Mouse (Mus musculus): ENCODE data around the gene H2-Q6. TPM values are rescaled to one million over a fixed set of nuclear protein-coding genes. Genes with fewer than 3 reads are reported as not detected.
"Not testable (repeated sequence)": the region's sequence is repeated elsewhere in the genome, so short reads cannot be mapped to it uniquely, and the experiment has no call there.

Gene H2-Q6
- total RNA-seq, 2 experiments from 2014 or later: 5.0 to 33.9 TPM

DNA sequence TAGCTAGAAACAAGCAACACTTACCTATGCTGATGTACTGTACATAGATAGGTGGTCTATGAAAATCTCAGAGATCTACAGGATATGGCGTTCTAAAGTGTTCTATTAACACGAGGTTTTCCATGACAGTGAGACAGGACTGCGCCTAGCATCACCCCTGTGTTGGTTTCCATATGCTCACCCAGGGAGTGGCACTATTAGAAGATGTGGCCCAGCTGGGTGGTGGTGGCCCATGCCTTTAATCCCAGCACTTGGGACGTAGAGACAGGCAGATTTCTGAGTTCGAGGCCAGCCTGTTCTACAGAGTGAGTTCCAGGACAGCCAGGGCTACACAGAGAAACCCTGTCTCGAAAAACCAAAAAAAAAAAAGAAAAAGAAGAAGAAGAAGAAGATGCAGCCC is 6.0 kb downstream of the H2-Q6 start:
- not testable (repeated sequence) for DNase-seq (ENCODE audit: low spot score in 2 of 2)

DNA sequence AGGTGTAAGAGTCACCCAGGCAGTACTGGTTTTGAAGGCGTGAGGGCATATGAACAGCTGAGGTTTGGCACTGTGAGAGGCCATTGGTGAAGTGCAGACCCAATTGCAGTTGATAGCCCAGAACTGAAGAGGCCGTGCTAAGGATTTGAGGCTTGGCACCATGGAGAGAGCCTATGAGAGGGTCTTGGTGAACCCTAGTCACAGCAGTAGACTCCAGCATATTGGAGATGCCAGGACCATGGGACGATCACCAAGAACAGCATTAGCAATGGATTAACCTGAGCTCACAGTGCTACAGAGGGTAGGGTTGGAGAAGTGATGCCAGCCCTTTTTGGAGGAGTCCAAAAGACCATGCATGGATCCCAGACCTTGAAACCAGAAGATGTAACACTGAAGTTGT is 7.5 kb downstream of the H2-Q6 start:
- DNase-seq (ENCODE audit: low spot score in 2 of 2): not testable (repeated sequence)

DNA sequence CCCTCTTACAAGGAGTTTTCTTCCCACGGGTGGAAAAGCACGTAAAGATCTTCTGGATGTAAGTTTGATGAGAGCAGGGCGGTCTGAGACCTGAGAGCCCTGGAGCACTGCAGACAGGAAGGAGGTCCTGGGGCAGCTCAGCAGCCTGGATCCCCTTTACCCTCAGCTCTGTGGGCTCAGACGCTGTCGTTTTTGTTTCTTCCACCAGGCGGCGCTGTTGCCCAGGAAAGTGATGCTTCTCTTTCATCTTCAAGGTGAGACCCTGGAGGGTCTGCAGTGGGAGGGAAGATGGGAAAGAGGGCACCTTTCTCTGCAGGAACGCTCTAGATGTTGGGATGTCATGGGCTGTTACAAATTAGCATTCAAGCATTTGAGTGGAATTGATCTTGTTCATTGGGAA is 10.2 kb downstream of the H2-Q6 start:
- not testable (repeated sequence) for DNase-seq (ENCODE audit: low spot score in 2 of 2)

DNA sequence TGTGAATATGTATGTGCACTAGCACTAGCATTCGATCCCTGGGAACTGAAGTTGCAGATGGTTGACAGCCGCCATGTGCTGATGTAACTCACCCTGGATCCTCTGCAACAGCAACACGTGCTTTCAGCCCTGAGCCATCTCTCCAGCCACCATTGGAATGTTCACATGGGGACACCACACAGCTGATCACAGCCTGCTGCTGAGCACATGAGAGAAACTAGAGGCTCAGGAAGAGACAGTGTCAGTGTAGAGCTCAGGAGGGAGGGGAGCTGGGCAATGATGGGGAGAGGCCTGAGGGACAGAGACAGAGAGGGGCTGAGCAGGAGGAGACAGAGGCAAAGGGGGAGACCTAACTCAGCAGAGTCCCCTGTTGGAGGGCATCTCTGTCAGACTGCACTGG is 10.9 kb downstream of the H2-Q6 start:
- not testable (repeated sequence) for DNase-seq (ENCODE audit: low spot score in 2 of 2)

DNA sequence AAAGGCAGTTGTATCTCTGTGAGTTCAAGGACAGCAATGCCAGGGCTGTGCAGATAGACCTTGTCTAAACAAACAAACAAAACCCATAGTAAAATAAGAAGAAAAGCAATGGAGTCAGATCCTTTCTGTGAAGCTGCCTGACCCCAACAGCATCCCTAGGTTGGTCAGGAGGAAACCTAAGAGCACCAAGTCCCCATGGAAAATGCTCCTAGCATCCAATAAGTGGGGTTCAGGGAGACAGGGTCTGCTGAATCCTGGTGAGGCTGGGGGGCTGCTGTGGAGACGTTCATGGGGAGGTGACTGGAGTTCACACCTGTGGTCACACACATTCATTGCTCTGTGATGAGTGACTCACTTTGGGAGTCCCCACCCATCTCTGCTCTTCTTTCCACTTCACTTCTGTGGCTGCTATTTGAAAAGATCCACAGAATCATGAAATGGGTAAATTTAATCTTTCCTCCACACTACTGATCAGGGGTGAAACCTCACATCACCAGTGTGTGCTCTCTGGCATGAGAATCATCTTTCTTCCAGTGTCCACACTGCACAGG is 12.8 kb downstream of the H2-Q6 start:
- DNase-seq (ENCODE audit: low spot score in 2 of 2): peak in 1 of 2 experiments; percentile 3

DNA sequence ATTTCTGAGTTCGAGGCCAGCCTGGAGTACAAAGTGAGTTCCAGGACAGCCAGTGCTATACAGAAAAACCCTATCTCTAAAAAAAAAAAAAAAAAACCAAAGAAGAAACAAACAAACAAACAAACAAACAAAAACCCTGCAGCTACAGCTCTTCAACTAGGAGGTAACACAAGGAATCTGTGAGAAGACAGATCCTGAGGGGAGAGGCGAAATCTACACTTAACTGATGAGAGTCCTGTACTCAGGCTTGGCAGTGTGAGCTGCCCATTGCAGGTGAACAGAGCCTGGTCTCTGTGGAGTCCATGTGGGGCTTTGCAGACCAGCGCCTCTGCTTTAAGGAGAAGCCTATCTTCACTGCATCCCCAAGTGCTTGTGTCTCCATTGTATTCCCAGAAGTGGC is 13.7 kb downstream of the H2-Q6 start:
- DNase-seq (ENCODE audit: low spot score in 2 of 2): peak in 1 of 2 experiments; percentile 9

DNA sequence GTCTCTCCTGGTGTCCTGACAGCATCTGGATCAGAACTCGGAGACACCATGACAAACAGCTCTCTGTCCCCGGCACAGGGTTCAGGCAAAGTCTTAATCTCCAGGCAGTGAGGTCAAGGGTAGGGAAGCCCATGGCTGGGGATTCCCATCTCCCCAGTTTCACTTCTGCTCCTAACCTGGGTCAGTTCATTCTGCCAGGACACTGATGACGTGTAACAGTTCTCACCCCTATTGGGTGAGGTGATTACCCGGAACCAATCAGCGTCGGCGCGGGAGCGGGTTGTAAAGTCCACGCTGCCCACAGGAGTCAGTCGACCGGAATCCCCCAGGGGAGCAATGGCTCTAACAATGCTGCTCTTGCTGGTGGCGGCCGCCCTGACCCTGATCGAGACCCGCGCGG is 14.2 kb downstream of the H2-Q6 start, which contains the start of gene H2-Q7:
TSS of gene H2-Q7 (plus strand) at position 271 of the 400 bp plus-strand sequence.
- DNase-seq (ENCODE audit: low spot score in 2 of 2): peak; percentile 79 to 81

DNA sequence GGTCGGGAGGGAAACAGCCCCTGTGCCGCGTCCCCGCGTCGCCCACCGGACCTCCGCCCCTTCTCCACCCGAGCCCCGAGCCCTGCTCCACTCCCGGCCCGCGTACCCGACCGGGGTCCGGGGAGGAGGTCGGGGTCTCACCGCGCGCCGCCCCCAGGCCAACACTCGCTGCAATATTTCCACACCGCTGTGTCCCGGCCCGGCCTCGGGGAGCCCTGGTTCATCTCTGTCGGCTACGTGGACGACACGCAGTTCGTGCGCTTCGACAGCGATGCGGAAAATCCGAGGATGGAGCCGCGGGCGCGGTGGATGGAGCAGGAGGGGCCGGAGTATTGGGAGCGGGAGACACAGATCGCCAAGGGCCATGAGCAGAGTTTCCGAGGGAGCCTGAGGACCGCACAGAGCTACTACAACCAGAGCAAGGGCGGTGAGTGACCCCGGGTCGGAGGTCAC is 14.7 kb downstream of the H2-Q6 start:
- DNase-seq (ENCODE audit: low spot score in 2 of 2): peak in 1 of 2 experiments; percentile 47

DNA sequence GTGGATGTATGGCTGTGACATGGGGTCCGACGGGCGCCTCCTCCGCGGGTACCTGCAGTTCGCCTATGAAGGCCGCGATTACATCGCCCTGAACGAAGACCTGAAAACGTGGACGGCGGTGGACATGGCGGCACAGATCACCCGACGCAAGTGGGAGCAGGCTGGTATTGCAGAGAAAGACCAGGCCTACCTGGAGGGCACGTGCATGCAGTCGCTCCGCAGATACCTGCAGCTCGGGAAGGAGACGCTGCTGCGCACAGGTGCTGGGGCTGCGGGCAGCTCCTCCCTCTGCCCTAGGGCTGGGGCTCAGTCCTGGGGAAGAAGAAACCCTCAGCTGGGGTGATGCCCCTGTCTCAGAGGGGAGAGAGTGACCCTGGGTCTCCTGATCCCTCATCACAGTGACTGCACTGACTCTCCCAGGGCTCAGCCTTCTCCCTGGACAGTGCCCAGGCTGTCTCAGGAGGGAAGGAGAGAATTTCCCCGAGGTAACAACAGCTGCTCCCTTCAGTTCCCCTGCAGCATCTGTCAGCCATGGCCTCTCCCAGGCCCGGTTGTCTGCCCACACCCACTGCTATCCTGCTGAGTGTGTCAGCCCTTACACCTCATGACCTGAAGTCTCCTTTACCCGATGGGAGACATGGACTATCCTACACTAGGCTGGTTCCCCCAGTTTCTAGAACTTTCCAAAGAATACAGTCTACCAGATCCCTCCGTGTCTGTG is 15.4 kb downstream of the H2-Q6 start:
- peak in 1 of 2 experiments; percentile 17 for DNase-seq (ENCODE audit: low spot score in 2 of 2)

DNA sequence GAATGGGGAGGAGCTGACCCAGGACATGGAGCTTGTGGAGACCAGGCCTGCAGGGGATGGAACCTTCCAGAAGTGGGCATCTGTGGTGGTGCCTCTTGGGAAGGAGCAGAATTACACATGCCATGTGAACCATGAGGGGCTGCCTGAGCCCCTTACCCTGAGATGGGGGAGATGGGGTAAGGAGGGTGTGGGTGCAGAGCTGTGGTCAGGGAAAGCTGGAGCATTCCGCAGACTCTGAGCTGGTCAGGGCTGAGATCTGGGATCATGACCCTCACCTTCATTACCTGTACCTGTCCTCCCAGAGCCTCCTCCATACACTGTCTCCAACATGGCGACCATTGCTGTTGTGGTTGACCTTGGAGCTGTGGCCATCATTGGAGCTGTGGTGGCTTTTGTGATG is 17.7 kb downstream of the H2-Q6 start:
- not testable (repeated sequence) for DNase-seq (ENCODE audit: low spot score in 2 of 2)

DNA sequence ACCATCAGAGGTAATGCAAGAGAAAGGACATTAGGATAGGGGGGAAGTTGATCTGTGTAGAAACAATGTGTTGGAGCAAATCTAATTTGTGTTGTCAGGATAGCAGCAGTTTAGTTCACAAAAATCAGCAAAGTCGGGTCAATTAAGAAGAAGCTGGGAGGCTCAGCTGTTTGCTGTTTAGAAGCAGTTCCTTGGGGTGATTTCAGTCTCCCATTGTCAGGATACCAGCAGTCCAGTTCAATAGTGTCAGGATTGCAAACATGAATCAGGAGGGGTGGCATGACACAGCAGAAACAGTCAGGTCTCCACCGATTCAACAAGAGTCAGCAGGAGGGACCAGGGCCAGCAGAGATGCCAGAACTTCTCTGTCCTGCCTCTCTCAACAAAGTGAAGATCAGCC is 19.9 kb downstream of the H2-Q6 start:
- DNase-seq (ENCODE audit: low spot score in 2 of 2): not testable (repeated sequence)

DNA sequence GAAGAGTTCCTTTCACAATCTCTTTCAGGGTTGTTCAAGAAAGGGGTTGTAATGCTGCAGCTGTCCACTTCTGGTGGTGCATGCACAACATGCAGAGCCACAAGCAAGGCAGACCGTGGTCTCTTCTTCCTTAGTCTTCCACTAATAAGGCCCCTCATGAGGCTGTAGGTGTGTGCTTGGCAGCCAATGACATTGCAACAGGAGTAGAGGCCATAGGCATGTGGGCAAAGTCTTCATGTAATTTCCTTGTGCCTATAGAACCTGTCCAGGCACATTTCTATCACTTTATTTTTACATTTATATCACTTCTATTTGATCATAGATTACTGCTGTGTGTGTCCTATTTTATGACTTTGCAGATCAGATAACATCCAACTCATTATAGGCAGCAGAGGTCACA is 33.6 kb downstream of the H2-Q6 start:
- DNase-seq (ENCODE audit: low spot score in 2 of 2): not testable (repeated sequence)

DNA sequence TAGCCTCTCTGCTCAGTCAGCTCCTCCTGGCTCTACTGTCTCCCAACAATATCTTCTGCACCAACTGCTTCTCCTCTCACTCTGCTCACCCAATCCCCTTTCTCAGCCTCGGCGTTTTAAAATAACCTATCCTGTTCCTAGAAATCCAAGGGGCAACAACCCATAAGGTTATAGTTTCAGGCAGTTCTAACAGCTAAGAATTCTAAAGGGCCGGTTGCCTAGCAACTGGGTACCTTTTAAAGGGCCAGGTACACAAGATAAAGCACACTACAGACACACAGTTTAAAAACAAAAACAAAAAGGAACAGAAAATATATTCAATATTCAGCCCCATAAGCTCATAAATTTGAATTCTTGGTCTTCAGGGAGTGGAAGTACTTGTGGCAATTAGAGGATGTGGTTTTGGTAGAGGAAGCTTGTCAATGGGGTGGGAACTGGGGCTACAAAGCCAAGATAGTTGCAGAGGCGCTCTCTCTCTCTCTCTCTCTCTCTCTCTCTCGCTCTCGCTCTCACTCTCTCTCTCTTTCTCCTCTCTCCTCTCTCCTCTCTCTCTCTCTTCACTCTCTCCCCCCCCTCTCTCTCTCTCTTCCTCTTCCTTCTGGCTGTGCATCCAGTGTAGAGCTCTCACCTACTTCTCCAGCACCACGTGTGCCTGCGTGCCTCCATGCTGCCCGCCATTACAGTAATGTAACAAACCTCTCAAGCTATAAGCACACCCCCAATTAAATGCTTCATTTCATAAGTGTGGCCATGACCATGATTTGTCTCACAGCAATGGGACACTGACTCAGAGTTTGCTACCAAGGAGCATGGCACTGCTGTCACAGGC is 36.1 kb downstream of the H2-Q6 start:
- not testable (repeated sequence) for DNase-seq (ENCODE audit: low spot score in 2 of 2)

DNA sequence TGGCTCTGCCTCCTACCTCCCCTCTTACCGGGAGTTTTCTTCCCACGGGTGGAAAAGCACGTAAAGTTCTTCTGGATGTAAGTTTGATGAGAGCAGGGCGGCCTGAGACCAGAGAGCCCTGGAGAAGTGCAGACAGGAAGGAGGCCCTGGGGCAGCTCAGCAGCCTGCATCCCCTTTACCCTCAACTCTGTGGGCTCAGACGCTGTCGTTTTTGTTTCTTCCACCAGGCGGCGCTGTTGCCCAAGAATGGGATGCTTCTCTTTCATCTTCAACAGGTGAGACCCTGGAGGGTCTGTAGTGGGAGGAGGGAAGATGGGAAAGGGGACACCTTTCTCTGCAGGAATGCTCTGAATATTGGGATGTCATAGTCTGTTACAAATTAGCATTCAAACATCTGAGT is 41.0 kb downstream of the H2-Q6 start:
- not testable (repeated sequence) for DNase-seq (ENCODE audit: low spot score in 2 of 2)

DNA sequence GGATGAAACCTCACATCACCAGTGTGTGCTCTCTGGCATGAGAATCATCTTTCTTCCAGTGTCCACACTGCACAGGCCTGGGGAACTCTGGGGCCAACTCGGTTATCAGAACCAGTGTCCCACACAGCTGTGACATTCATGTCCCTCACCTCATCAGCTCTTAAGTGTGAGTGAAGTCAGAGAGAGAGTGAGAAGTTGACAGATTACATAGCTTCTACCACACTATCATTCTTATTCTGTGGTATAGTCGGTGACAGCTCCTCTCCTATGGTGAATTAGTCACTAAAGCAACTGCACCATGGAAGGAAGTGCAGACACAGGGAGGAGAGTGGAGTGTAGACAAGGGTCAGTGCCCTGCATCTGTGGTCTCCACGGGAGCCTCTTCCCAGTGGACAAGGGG is 44.3 kb downstream of the H2-Q6 start:
- not testable (repeated sequence) for DNase-seq (ENCODE audit: low spot score in 2 of 2)

DNA sequence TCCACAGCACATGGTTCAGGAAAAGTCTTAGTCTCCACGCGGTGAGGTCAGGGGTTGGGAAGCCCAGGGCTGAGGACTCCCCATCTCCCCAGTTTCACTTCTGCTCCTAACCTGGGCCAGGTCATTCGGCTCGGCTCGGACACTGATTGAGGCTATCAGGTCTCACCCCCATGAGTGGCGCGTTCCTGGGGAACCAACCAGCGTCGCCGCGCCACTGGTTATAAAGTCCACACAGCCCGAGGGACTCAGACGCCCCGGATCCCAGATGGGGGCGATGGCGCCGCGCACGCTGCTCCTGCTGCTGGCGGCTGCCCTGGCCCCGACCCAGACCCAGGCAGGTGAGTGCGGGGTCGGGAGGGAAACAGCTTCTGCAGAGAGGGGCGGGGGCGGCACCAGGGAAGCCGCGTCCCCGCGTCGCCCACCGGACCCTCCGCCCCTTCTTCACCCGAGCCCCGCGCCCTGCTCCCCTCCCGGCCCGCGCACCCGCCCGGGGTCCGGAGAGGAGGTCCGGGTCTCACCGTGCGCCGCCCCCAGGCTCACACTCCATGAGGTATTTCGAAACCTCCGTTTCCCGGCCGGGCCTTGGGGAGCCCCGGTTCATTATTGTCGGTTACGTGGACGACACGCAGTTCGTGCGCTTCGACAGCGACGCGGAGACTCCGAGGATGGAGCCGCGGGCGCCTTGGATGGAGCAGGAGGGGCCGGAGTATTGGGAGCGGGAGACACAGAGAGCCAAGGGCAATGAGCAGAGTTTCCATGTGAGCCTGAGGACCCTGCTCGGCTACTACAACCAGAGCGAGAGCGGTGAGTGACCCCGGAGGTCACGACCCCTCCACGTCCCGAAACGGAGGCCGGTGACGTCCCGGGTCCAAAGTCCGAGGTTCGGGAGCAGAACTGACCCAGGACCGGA is 45.4 kb downstream of the H2-Q6 start, which contains the start of gene H2-Q10:
TSS of gene H2-Q10 (plus strand) at position 248 of the 910 bp plus-strand sequence.
- no peak for DNase-seq (ENCODE audit: low spot score in 2 of 2)

Measured in adrenal gland, adult 18-20 months (tissue).